Comparison of ENCODE assay signal across 8 mouse cellular contexts in genomic region chr5:137349384-137350204, GRCm38 (mm10). TPM values are rescaled to one million over a fixed set of nuclear protein-coding genes. Genes with fewer than 3 reads are reported as not detected.
A peak's percentile ranks its signal among the peaks of the same experiment; 100 is the strongest.
DNase-seq lines count a peak whose midpoint lies in the region; ATAC-seq and TF ChIP-seq lines count a peak whose summit lies in the region.

Ephb4 (plus strand) TSS chr5:137350109.

- peak within 1 kb of the TSS; percentile 79 for H3K9ac ChIP-seq in forebrain, embryonic 14.5 days (ENCODE audit: low read length)
- H3K9ac ChIP-seq in heart, embryonic 16.5 days (ENCODE audit: low read length): peak within 1 kb of the TSS; percentile 98
- H3K9ac ChIP-seq in liver, embryonic 15.5 days: peak within 1 kb of the TSS; percentile 42
- H3K9ac ChIP-seq in neural tube, embryonic 15.5 days (replicated peaks): peak within 1 kb of the TSS; percentile 68

- ATAC-seq in forebrain, embryonic 14.5 days: peak; percentile 93
- peak; percentile 94 for ATAC-seq in heart, embryonic 16.5 days (replicated peaks; ENCODE audit: extremely low read depth, insufficient read depth, low FRiP score)
- peak; percentile 80 for ATAC-seq in liver, embryonic 15.5 days (ENCODE audit: insufficient read depth)
- ATAC-seq in neural tube, embryonic 15.5 days (ENCODE audit: low FRiP score): peak; percentile 91

- peak within 1 kb of the TSS; percentile 93 for H3K4me2 ChIP-seq in forebrain, embryonic 14.5 days (ENCODE audit: low read length)
- H3K4me2 ChIP-seq in heart, embryonic 16.5 days (ENCODE audit: low read depth, low read length): peak within 1 kb of the TSS; percentile 94
- peak within 1 kb of the TSS; percentile 53 for H3K4me2 ChIP-seq in liver, embryonic 15.5 days
- peak within 1 kb of the TSS; percentile 94 for H3K4me2 ChIP-seq in neural tube, embryonic 15.5 days

- DNase-seq in adrenal gland, postnatal 25 days: peak; percentile 93
- peak; percentile 92 for DNase-seq in forebrain, embryonic 14.5 days (ENCODE audit: low spot score)
- peak; percentile 98 for DNase-seq in kidney, postnatal 14 days
- DNase-seq in urinary bladder, postnatal 14 days (ENCODE audit: low spot score): peak; percentile 95

- WGBS in forebrain, embryonic 14.5 days: 1% methylated on average over 27 of the region's 32 CpGs
- WGBS in heart, embryonic 16.5 days: under 1% methylated on average over 32 of the region's 32 CpGs
- 2% methylated on average over 32 of the region's 32 CpGs for WGBS in liver, embryonic 15.5 days (ENCODE audit: insufficient replicate concordance)
- WGBS in neural tube, embryonic 15.5 days: 1% methylated on average over 32 of the region's 32 CpGs

- peaks cover 13% of the 10 kb centered on the region for H3K36me3 ChIP-seq in E14TG2a.4 (ENCODE audit: insufficient read depth, low read length)
- peaks cover 6% of the 10 kb centered on the region for H3K36me3 ChIP-seq in forebrain, embryonic 14.5 days (ENCODE audit: control insufficient read depth, insufficient read depth, low read length)
- peaks cover 9% of the 10 kb centered on the region for H3K36me3 ChIP-seq in heart, embryonic 16.5 days (ENCODE audit: control insufficient read depth, insufficient read depth)
- peaks cover 5% of the 10 kb centered on the region; the same call in 1 of the 2 replicates for H3K36me3 ChIP-seq in liver, embryonic 15.5 days (replicated peaks)
- no peaks in the 10 kb centered on the region for H3K36me3 ChIP-seq in neural tube, embryonic 15.5 days

- H3K4me3 ChIP-seq in E14TG2a.4 (replicated peaks; ENCODE audit: low read length): peak within 1 kb of the TSS; percentile 91
- peak within 1 kb of the TSS; percentile 68 for H3K4me3 ChIP-seq in forebrain, embryonic 14.5 days (ENCODE audit: low read depth, low read length)
- H3K4me3 ChIP-seq in heart, embryonic 16.5 days (ENCODE audit: low read length): peak within 1 kb of the TSS; percentile 90
- H3K4me3 ChIP-seq in liver, embryonic 15.5 days (replicated peaks): peak within 1 kb of the TSS; percentile 58
- H3K4me3 ChIP-seq in neural tube, embryonic 15.5 days (replicated peaks): peak within 1 kb of the TSS; percentile 54

- no peaks in the 10 kb centered on the region for H3K9me3 ChIP-seq in E14TG2a.4 (ENCODE audit: low read length)
- H3K9me3 ChIP-seq in forebrain, embryonic 14.5 days (replicated peaks; ENCODE audit: control insufficient read depth, low read length): no peaks in the 10 kb centered on the region
- H3K9me3 ChIP-seq in heart, embryonic 16.5 days (replicated peaks; ENCODE audit: control insufficient read depth, low read length): no peaks in the 10 kb centered on the region
- no peaks in the 10 kb centered on the region for H3K9me3 ChIP-seq in liver, embryonic 15.5 days (replicated peaks)
- H3K9me3 ChIP-seq in neural tube, embryonic 15.5 days (replicated peaks): no peaks in the 10 kb centered on the region

- peaks cover 78% of the 10 kb centered on the region for H3K4me1 ChIP-seq in E14TG2a.4 (replicated peaks; ENCODE audit: low read depth, low read length)
- peaks cover 16% of the 10 kb centered on the region for H3K4me1 ChIP-seq in forebrain, embryonic 14.5 days (ENCODE audit: control insufficient read depth, insufficient read depth, low read length)
- peaks cover 39% of the 10 kb centered on the region for H3K4me1 ChIP-seq in heart, embryonic 16.5 days (ENCODE audit: control insufficient read depth, insufficient read depth, low read length)
- peaks cover 10% of the 10 kb centered on the region; the same call in 1 of the 2 replicates for H3K4me1 ChIP-seq in liver, embryonic 15.5 days (replicated peaks)
- peaks cover 43% of the 10 kb centered on the region for H3K4me1 ChIP-seq in neural tube, embryonic 15.5 days

- peak within 1 kb of the TSS; percentile 72 for H3K27ac ChIP-seq in forebrain, embryonic 14.5 days (ENCODE audit: low read depth, low read length)
- peak within 1 kb of the TSS; percentile 98 for H3K27ac ChIP-seq in heart, embryonic 16.5 days (ENCODE audit: low read length)
- peak within 1 kb of the TSS; percentile 76 for H3K27ac ChIP-seq in liver, embryonic 15.5 days (replicated peaks)
- peak within 1 kb of the TSS; percentile 79 for H3K27ac ChIP-seq in neural tube, embryonic 15.5 days (replicated peaks)

- H3K27me3 ChIP-seq in E14TG2a.4 (ENCODE audit: insufficient read depth, low read length): no peaks in the 10 kb centered on the region
- 0 out of 2 replicates have a peak, but pooled peaks cover 2% of the 10 kb centered on the region for H3K27me3 ChIP-seq in forebrain, embryonic 14.5 days (replicated peaks; ENCODE audit: control insufficient read depth, insufficient read depth, low read length)
- no peaks in the 10 kb centered on the region for H3K27me3 ChIP-seq in heart, embryonic 16.5 days (ENCODE audit: control insufficient read depth, insufficient read depth, low read length)
- peaks cover 63% of the 10 kb centered on the region for H3K27me3 ChIP-seq in liver, embryonic 15.5 days
- peaks cover 26% of the 10 kb centered on the region for H3K27me3 ChIP-seq in neural tube, embryonic 15.5 days (replicated peaks)

- TF ChIP-seq CTCF in E14TG2a.4 (conservative IDR thresholded peaks at IDR 0.05; ENCODE audit: low read length): peak; percentile 19; the same call in 1 of the 2 replicates

RNA-seq across cellular contexts. Expression of gene Ephb4, which starts in this region (rescaled TPM):
- total RNA-seq in adrenal gland, postnatal 25 days (2021): 54.6 and 70.5 TPM in 2 replicates
- 6.2 and 8.0 TPM in 2 replicates for polyA plus RNA-seq in forebrain, embryonic 14.5 days (2014; fragmentation: Nextera tagmentation; extraction: Ambion mirVana)
- polyA plus RNA-seq in heart, embryonic 16.5 days (2015; fragmentation: Nextera tagmentation; extraction: Ambion mirVana): 32.1 and 36.4 TPM in 2 replicates
- polyA plus RNA-seq in liver, embryonic 15.5 days (2015; fragmentation: Nextera tagmentation; extraction: Ambion mirVana): 7.6 and 8.6 TPM in 2 replicates
- 6.9 and 11.5 TPM in 2 replicates for polyA plus RNA-seq in neural tube, embryonic 15.5 days (2015; fragmentation: Nextera tagmentation; extraction: Ambion mirVana)

Comparison
In these comparisons a context has a peak if more than half of its experiments do, and no peak if none do; other contexts are left out.
1. Peak in every context shown above with its lines: DNase-seq, ATAC-seq, H3K4me3 ChIP-seq and H3K27ac ChIP-seq.
2. H3K9ac ChIP-seq: peak in every context shown above with its lines; median percentile 98 in heart, embryonic 16.5 days; 79 in forebrain, embryonic 14.5 days; 68 in neural tube, embryonic 15.5 days; 42 in liver, embryonic 15.5 days.